Mouse (Mus musculus): Measurements from ENCODE around the gene Mrgprb8.
"Not testable (repeated sequence)": the region's sequence is repeated elsewhere in the genome, so short reads cannot be mapped to it uniquely, and the experiment has no call there.

GRCm38 (mm10) chr7:48435936-48436335, 47.6 kb downstream of the Mrgprb8 start:
- not testable (repeated sequence) for TF ChIP-seq CTCF, EP300 (IDR thresholded peaks at IDR 0.05; ENCODE audit: low read depth)
